Mouse (Mus musculus) kidney, adult 8-10 months (tissue): ENCODE results near the gene Padi3.
A peak's percentile ranks its signal among the peaks of the same experiment; 100 is the strongest.

Experiments used
- DNase-seq, 2 experiments: peaks; one replicate each; pipeline ENCODE4 v3.0.0; 2022

Gene Padi3

GRCm38 (mm10) chr4:140815996-140816917 lies 5.8 kb upstream of the Padi3 start:
- DNase-seq, result peak; percentile 72 to 83

DNA sequence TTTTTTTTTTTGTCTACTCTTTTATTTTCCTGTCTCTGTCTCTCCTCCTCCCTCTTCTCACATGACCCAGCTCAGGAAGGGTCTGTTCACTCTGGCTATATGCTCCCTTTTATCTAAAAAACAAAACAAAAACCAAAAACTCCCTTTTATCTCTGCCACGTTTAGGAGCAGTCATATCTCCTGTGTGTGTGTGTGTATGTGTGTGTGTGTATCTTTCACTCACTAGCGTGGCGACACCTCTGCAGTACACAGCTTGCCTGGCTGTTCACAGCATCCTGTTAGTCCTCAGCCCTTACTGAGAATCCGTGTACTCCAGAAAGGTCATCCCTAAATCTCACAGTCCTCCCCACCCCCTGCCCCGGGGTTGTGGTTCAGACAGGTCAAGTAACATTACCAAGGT lies 5.0 kb upstream of the Padi3 start:
- DNase-seq, result no peak

DNA sequence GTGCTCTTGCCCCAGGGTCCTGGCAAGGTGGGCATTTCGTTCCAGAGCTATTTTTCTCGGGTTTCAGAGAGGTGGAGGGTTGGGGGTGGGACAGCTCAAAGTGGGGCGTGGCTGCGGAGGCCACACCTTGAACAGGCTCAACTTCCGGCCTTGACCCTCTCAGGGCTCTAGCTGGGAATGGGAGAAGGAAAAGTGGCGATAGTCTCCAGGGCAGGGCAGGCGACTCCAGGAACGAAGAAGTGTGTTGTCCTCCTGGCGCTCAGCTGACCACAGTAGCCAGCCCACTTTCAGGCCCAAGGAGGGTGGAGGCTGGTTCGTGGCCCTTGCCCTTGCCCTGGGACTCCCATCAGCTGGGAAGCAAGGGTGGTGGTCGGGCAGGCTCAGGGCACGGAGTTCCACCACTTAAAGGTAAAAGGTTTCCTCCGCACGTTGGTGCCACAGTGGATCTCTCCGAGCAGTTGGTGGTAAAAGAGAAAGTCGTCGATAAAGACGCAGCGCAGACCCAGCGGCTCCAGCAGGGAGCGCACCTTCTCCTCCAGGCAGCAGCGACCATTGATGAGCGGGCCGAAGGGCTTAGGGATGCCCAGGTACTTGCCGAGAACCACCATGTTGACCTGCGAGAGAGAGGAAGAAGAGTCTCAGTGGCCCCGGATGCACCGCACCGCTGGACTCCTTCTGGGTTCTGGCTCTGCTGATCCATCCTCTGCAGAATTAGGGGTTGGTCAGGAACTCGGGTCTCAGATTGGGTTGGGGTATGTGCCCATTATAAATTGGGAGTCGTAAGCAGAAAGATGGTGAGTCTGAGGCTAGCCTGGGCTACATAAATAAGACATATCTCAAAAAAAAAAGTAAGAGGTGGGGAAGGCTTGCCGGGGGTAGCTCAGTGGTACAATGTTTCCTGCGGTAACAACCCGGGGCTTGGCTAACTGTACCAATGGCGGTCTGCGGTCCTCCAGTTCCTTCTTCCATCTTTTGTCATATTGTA lies 4.1 kb upstream of the Padi3 start:
- peak; percentile 40 to 41 for DNase-seq

DNA sequence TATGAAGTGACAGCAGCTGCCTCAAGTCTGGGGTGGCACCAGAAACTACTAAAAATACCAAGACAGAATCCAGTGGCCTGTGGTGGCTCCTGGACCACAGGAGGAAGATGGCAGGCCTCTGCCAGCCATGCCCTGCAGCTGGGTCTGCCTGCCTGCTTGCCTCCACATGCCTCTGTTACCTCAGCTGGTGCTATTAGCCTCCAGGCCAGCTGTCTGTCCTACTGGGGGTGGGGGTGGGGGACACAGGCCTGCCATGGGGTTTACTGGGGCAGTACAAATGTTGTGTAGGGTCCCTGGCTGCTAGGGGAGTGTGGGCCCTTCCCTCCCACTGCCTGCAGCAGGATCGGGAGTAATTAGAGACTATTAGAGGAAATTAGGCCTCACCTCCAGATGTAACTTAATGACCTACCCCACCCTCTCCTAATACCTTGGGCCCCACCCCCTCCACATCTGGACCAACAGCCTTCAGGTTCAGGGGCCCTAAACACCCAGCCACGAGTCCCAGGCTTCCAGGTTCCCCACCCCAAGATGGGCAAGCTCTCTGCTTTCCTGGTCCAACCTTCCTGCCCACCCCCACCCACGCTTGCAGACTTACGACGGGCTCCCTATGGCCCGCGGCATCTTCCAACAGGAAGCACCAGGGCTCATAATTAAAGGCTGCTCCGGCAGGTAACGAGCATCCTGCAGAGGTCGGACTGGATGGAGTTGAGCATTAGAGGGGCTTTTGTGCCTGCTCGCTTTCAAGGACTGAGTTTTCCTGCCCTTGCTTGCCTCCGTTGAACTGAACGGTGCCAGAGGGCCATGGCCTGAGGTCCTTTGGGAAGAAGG lies 3.1 kb upstream of the Padi3 start:
- no peak for DNase-seq

DNA sequence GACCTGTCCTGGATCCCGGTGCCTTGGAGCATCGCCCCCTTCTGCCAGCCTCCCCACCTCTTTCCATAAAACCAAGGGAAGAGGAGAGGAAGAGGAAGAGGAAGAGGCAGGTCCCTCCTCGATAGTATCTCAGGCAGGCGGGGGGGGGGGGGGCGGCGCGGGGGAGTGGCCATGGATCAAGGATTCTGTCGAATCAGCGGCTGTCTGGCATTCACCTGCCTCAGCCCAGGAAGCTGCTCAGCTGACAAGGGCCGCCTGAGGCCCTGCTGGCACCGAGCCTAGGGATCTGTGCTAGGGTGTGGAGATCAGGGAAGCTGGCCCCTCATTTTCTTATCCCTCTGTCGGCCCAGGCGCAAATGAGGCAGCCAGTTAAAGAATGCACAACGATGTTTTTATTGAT lies 2.2 kb upstream of the Padi3 start:
- DNase-seq, result peak; percentile 31 to 33

GRCm38 (mm10) chr4:140812191-140812590 lies 1.7 kb upstream of the Padi3 start:
- no peak for DNase-seq

DNA sequence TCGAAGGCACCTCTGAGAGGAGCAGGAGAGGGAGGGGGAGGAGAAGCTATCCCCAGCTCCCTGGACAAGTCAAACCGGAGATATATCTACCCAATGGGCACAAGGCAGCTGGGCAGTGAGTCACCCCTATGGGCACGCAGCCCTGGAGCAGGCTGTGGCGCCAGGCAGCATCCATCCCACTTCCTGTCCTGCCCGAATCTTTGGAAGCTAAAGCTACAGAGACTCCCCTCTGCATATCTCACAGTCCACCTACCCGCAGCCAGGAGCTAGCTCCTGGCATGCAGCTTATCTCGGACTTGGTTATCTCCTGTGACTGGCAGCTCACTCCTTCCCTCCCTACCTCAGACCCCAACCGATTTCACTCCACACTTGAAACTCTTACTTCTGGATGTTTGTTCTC lies 1.3 kb downstream of the Padi3 start:
- DNase-seq, result no peak

- DNase-seq, result no peak
Measured at GRCm38 (mm10) chr4:140804601-140805000, 5.8 kb downstream of the Padi3 start.

GRCm38 (mm10) chr4:140801364-140801763 lies 9.1 kb downstream of the Padi3 start:
- DNase-seq, result no peak

- DNase-seq, result no peak
Measured at GRCm38 (mm10) chr4:140796786-140797185, 13.7 kb downstream of the Padi3 start.

DNA sequence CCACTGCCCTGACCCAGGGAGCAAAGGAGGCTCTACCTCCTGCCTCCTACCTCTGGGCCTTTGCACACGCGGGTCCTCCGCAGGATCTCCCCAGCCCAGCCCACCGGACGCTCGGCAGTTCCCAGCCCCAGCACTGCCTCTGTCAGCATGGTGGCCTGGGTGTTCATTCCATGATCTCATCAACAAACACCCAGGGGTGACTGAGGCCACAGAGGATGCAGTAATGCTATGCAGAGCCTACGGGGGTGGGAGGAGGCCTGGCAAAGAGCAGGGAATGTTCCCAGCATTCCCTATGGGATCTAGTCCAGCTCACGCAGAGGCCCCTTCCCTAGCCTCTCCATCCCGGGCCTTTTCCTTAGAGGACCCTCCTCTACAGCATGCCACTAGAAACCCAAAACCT lies 15.8 kb downstream of the Padi3 start:
- no peak for DNase-seq

DNA sequence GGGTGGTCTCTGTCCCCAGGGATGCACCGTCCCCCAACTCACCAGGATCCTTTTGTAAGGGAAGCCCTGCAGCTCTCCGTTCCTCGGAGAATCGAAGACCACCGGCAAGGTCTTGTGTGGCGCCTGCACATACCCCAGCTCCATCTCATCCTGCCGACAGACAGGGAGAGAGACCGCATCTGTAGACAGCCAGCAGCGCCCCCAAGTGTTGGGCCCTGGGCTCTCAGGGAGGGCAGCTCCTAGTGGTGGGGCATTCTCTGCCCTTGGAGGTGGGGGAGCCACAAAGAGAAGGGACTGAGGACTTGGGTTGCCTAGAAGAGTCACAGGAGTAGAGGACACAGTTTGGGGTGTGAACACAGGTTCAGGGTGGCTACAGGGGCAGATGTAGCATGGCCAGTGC lies 16.7 kb downstream of the Padi3 start:
- DNase-seq, result no peak

GRCm38 (mm10) chr4:140792584-140792983 lies 17.9 kb downstream of the Padi3 start:
- no peak for DNase-seq

DNA sequence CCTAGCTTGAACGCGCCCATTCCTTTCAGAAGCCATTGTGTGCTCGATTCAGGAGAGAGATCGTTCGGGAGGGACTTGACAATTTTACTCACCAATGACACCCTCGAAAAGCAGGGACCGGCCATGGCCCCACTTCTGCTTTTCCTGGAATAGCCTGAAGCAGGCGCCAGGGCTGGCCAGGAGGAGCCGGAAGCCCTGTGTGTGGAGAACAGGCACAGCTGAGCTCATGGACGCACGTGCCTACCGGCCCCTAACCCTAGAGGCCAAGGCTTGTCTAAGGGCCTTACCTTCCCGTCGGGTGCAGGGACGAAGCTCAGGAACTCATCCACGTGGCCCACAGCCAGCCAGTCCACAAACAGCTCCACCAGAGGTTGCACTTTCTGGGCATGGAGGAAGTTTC lies 19.4 kb downstream of the Padi3 start:
- no peak for DNase-seq

DNA sequence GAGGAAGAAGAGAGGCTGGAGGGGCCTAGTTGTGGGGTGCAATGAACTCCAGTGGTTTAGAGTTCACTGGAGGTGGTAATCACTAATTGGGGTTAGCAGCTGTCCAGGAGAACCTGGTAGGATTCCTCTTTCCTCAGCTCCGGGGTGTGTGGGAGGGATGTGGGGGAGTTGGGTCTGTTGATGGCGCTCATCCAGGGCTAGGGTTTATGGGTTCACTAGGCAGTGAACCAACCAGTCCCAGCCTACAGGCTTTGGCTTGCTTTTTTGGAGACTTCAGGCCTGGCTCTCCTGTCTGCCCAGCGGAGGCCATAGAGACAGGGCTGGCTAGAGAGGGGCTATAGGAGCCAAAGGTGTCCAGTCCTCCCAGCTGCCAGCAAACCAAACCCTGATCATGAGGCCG lies 20.5 kb downstream of the Padi3 start:
- no peak for DNase-seq

DNA sequence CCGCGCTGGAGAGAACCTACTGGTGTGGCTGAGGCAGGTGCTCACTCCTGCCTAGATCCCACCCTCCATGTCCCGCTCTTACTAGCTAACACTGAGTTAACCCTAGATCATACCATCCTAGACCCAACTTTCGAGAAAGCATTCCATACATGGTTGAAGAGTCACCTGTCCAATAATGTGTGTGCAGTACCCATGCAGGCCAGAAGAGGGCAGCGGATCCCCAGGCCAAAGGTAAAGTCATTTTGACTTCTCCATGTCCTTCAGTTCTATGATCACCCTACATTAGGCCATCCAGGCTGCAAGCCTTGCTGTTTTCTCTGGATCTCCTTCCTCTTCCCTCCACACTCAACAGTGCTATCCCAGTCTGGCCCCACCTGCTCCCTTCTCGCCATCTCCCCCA lies 21.5 kb downstream of the Padi3 start:
- DNase-seq, result peak; percentile 47 to 82

DNA sequence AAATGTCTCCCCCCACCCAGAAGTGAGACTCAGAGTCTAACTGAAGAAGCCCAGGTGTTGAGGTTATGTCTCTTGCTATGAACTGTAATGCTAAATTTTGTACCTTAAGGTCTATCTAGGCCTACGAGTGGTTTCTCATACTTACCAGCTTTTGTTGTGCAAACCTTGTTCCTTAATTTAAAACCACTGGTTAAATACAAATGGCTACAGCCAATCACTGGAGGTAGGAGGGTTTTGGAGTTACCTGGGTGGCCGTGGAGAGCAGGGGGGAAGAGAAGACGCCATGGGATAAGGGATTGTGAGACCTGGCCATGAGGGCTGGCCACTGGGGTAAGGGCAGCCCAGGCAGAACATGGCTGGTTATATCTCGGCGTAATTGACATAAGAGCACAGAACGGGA lies 22.2 kb downstream of the Padi3 start:
- DNase-seq, result no peak

DNA sequence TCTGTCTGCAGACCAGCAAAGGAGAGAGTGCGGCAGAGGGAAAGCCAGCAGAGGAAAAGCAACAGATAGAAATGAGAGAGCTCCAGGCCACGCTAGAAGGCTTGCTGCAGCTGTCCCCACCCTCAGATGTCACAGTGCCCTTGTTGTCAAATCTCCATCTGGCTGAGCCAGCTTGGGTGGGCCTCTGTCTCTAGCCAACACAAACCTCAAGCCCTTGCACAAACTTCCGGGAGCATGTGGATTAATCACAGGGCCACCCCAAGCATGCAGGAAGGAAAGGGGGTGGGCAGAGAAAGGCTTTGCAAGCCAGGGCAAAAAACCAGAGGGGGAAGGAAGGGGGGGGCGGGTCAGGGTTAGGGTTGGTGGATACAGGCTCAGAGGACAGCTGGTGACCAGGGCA lies 23.0 kb downstream of the Padi3 start:
- DNase-seq, result peak in 1 of 2 experiments; percentile 31

DNA sequence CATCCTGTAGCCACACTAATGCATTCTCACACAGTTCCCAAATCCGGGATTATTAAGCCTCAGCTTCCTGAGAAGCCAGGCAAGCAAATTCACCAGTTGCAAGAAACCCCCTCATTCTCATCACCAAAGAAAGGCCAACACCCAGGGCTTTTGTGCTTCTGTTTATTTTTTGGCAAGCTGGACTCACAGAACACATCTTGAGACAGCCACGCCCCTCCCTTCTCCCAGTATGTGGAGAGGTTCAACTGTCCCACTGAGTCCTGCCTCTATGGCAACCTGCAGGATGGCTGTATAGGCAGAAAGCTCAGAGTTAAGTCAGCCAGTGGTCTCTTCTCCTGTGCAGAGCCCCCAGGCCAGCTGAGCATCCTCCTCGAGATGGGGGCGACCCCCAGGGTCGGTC lies 25.2 kb downstream of the Padi3 start:
- no peak for DNase-seq

- DNase-seq, result no peak
Measured at GRCm38 (mm10) chr4:140784292-140784945, 26.0 kb downstream of the Padi3 start.

GRCm38 (mm10) chr4:140782821-140783220 lies 27.6 kb downstream of the Padi3 start:
- DNase-seq, result no peak

DNA sequence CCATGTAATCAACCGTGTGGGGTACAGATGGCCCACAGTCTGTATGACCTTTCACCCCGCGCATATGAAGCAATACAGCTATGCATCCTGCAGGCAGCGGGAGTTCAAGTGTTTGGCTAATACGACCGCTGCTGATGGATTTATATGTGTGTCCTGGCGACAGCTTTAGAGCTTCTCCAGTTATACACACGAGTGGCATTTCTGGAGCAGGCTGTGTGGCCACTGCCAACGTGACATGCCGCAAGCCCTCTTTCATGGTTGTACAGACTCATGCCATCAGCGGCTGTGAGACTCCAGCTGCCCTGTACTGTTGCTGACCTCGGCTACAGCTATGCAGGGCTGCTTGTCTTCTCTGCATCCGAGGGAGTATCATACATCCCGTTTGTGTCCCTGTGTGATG lies 29.9 kb downstream of the Padi3 start:
- DNase-seq, result no peak
